Mouse (Mus musculus) embryonic facial prominence, embryonic 11.5 days (tissue): ENCODE results near the gene Pon2. TPM values are rescaled to one million over a fixed set of nuclear protein-coding genes. Genes with fewer than 3 reads are reported as not detected.
"Not testable (repeated sequence)": the region's sequence is repeated elsewhere in the genome, so short reads cannot be mapped to it uniquely, and the experiment has no call there.

Experiments used
- ATAC-seq: fragments of 200-750 bp; cut with Nextera tagmentation; replicated peaks from 2 replicates; pipeline ENCODE4 v1.8.0; 2017; ENCODE audit warnings: low read depth; ENCODE audit not compliant: insufficient number of reproducible peaks, low FRiP score, low TSS enrichment
- DNase-seq: peaks from one replicate; pipeline ENCODE4 v3.0.0-alpha.2; 2015; ENCODE audit warnings: low spot score
- H3K27ac ChIP-seq: fragments of 300-500 bp; sonication (generic); replicated peaks from 2 replicates; pipeline ENCODE4 v1.5.1; 2014; ENCODE audit warnings: mild to moderate bottlenecking, low read depth, low read length, control low read depth
- H3K27me3 ChIP-seq: fragments of 300-500 bp; sonication (generic); 2 replicates; pipeline ENCODE4 v1.6.1; 2014; ENCODE audit warnings: mild to moderate bottlenecking, low read length, moderate library complexity, mixed read lengths; ENCODE audit not compliant: control insufficient read depth, insufficient read depth
- H3K36me3 ChIP-seq: fragments of 300-500 bp; sonication (generic); replicated peaks from 2 replicates; pipeline ENCODE4 v1.6.1; 2014; ENCODE audit warnings: low read depth, mild to moderate bottlenecking, low read length, moderate library complexity, mixed read lengths; ENCODE audit not compliant: control insufficient read depth, insufficient read depth
- H3K4me1 ChIP-seq: fragments of 300-500 bp; sonication (generic); 2 replicates; pipeline ENCODE4 v1.6.1; 2014; ENCODE audit warnings: low read length, mixed read lengths; ENCODE audit not compliant: control insufficient read depth, insufficient read depth
- H3K4me2 ChIP-seq: fragments of 300-500 bp; sonication (generic); 2 replicates; pipeline ENCODE4 v1.6.1; 2014; ENCODE audit warnings: low read depth, mild to moderate bottlenecking, control low read depth, low read length, moderate library complexity
- H3K4me3 ChIP-seq: fragments of 300-500 bp; sonication (generic); 2 replicates; pipeline ENCODE4 v1.5.1; 2014; ENCODE audit warnings: low read depth, low read length, control low read depth
- H3K9ac ChIP-seq: fragments of 300-500 bp; sonication (generic); replicated peaks from 2 replicates; pipeline ENCODE4 v1.6.1; 2014; ENCODE audit warnings: mild to moderate bottlenecking, control low read depth, low read length
- H3K9me3 ChIP-seq: fragments of 300-500 bp; sonication (generic); replicated peaks from 2 replicates; pipeline ENCODE4 v1.6.1; 2016; ENCODE audit warnings: mild to moderate bottlenecking, low read length, inconsistent platforms, mixed read lengths; ENCODE audit not compliant: control insufficient read depth
- WGBS: fragments of 180-500 bp; shearing (Covaris S2); extraction: QIAGEN DNeasy Blood & Tissue Kit; methylation state at CpG from one replicate; pipeline ENCODE4 v1.1.7; 2014; 5-methylcytosine and 5-hydroxymethylcytosine counted together
- polyA plus RNA-seq: library from polyadenylated mRNA; unstranded; fragments of >200 nt; fragmentation: Nextera tagmentation; extraction: Ambion mirVana; gene quantifications from 2 replicates; pipeline ENCODE4 v1.2.1, GENCODE M21; 2014

Pon2 gene
- polyA plus RNA-seq, 1 experiment from 2014 or later: 19.9 TPM

DNA sequence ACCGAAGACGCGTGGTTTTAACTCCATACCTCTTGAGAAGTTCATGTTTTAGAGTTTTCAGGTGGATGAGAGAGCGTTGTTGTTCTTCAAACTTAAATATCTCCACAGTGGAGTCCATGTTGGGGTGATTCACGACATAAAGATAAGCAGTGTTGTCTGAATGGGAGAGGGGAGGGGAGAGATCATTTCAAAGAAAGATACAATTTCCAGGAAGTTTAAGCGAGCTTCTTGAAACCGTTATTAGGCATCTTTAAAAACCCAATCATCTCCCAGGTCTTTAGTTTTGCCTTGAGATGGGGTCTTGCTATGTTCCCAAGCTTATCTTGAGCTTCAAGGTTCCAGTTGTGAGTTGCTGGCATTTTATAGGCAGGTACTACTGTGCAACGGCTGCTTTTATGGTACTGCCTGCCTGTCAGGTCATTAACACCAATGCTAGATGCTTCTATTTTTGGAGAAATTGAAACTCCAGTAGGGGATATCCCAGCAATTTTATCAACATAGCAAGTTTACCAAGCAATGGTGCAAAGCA, 61.3 kb downstream of the Pon2 start:
- 89% methylated on average over 8 of the region's 8 CpGs for WGBS
- no peak for DNase-seq
- no peaks in the 10 kb centered on the region for H3K9me3 ChIP-seq
- no peaks in the 10 kb centered on the region for H3K27me3 ChIP-seq
- no peak overlapping the region for H3K9ac ChIP-seq
- no peak overlapping the region for H3K4me3 ChIP-seq
- H3K27ac ChIP-seq: no peak overlapping the region
- no peaks in the 10 kb centered on the region for H3K4me1 ChIP-seq
- H3K4me2 ChIP-seq: no peak overlapping the region
- no peak for ATAC-seq
- H3K36me3 ChIP-seq: no peaks in the 10 kb centered on the region

- DNase-seq: no peak
These were observed 63.7 kb downstream of the Pon2 start for GRCm38 (mm10) chr6:5234563-5234962.

DNA sequence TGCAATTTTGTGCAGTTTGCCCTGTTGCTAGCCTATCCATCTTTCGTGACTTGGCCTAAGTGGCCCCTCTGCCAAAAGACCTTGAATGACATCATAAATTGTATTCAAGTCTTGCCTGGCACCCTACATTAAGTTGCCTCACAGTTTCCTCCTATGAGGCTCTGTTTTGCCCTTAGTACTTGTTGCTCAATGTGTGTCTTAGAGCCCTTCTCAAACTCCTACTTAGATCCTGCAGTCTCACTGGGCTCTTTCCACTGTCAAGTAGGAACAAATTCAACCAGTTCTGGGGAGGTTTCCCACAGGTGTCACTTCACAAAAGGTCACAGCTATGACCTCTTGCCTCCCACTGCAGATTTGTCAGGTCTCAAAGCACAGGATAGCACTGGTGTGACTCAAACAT, 64.4 kb downstream of the Pon2 start:
- ATAC-seq (no peak), DNase-seq (no peak)
- no peak overlapping the region for H3K27ac ChIP-seq
- no peaks in the 10 kb centered on the region for H3K9me3 ChIP-seq
- no peaks in the 10 kb centered on the region for H3K4me1 ChIP-seq
- no peak overlapping the region for H3K4me3 ChIP-seq
- H3K27me3 ChIP-seq: no peaks in the 10 kb centered on the region
- WGBS: 93% methylated on average over 1 of the region's 1 CpGs
- no peak overlapping the region for H3K9ac ChIP-seq
- H3K36me3 ChIP-seq: no peaks in the 10 kb centered on the region
- no peak overlapping the region for H3K4me2 ChIP-seq

More at GRCm38 (mm10) chr6:5234563-5234962, 63.7 kb downstream of the Pon2 start:
- Histone ChIP-seq H3K27me3 (no peaks in the 10 kb centered on the region), H3K4me2 (no peak overlapping the region), H3K4me1 (no peaks in the 10 kb centered on the region), H3K9ac (no peak overlapping the region), H3K27ac (no peak overlapping the region), H3K36me3 (no peaks in the 10 kb centered on the region), H3K4me3 (no peak overlapping the region), H3K9me3 (no peaks in the 10 kb centered on the region)
- 77% methylated on average over 3 of the region's 3 CpGs for WGBS
- ATAC-seq: no peak

DNA sequence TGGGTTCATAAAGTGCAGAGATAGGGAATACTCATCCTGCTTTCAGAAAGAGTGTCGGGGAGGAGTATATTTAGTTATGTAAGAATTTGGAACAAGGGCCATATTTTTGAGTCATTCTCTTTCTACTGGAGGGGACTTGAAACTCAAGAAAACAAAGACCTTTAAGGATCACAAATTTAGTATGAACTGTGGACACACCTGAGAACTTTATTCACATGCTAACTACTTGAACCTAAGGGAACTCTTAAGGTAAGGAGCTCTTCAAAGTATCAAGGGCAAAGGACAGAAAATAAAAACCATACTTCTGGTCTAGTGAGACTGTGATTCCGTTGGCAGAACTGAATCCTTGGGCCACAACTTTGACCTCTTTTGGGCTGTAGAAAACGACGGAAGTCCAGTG, 66.2 kb downstream of the Pon2 start:
- Histone ChIP-seq H3K36me3 (no peaks in the 10 kb centered on the region), H3K4me2 (no peak overlapping the region), H3K9ac (no peak overlapping the region), H3K9me3 (no peaks in the 10 kb centered on the region), H3K4me1 (no peaks in the 10 kb centered on the region), H3K27ac (no peak overlapping the region), H3K4me3 (no peak overlapping the region), H3K27me3 (no peaks in the 10 kb centered on the region)
- ATAC-seq (no peak), DNase-seq (no peak)
- WGBS: 83% methylated on average over 4 of the region's 4 CpGs

- Histone ChIP-seq H3K4me1 (no peaks in the 10 kb centered on the region), H3K36me3 (no peaks in the 10 kb centered on the region), H3K9me3 (no peaks in the 10 kb centered on the region), H3K4me2 (no peak overlapping the region), H3K4me3 (no peak overlapping the region), H3K27ac (no peak overlapping the region), H3K9ac (no peak overlapping the region), H3K27me3 (no peaks in the 10 kb centered on the region)
- WGBS: 93% methylated on average over 5 of the region's 5 CpGs
- DNase-seq: no peak
- no peak for ATAC-seq
These were observed 68.0 kb downstream of the Pon2 start for GRCm38 (mm10) chr6:5230261-5230660.

- not testable (repeated sequence) for H3K27me3 ChIP-seq, H3K4me1 ChIP-seq, H3K27ac ChIP-seq, H3K9me3 ChIP-seq, H3K4me3 ChIP-seq, DNase-seq, H3K4me2 ChIP-seq, ATAC-seq, H3K36me3 ChIP-seq, H3K9ac ChIP-seq
- 76% methylated on average over 2 of the region's 2 CpGs for WGBS
These were observed 74.7 kb downstream of the Pon2 start for GRCm38 (mm10) chr6:5223551-5223950.

GRCm38 (mm10) chr6:5222080-5222479, 76.2 kb downstream of the Pon2 start:
- no peaks in the 10 kb centered on the region for H3K4me1 ChIP-seq
- DNase-seq (peak; percentile 9), ATAC-seq (no peak)
- 56% methylated on average over 3 of the region's 3 CpGs for WGBS
- no peak overlapping the region for H3K27ac ChIP-seq
- H3K27me3 ChIP-seq: no peaks in the 10 kb centered on the region
- H3K4me2 ChIP-seq: no peak overlapping the region
- no peak overlapping the region for H3K4me3 ChIP-seq
- H3K36me3 ChIP-seq: no peaks in the 10 kb centered on the region
- no peak overlapping the region for H3K9ac ChIP-seq
- H3K9me3 ChIP-seq: no peaks in the 10 kb centered on the region

- no peaks in the 10 kb centered on the region for H3K9me3 ChIP-seq
- no peaks in the 10 kb centered on the region for H3K4me1 ChIP-seq
- H3K4me2 ChIP-seq: no peak overlapping the region
- no peak for DNase-seq
- WGBS: 91% methylated on average over 4 of the region's 4 CpGs
- no peak overlapping the region for H3K4me3 ChIP-seq
- no peak for ATAC-seq
- H3K9ac ChIP-seq: no peak overlapping the region
- H3K36me3 ChIP-seq: no peaks in the 10 kb centered on the region
- H3K27ac ChIP-seq: no peak overlapping the region
- H3K27me3 ChIP-seq: no peaks in the 10 kb centered on the region
These were observed 80.1 kb downstream of the Pon2 start for GRCm38 (mm10) chr6:5218190-5218589.
